Mouse (Mus musculus) heart, embryonic 11.5 days (tissue): ENCODE measurements around the gene Apobr. TPM values are rescaled to one million over a fixed set of nuclear protein-coding genes. Genes with fewer than 3 reads are reported as not detected.

Experiments used
- ATAC-seq: fragments of 200-750 bp; cut with Nextera tagmentation; replicated peaks from 2 replicates; pipeline ENCODE4 v1.8.0; 2017; ENCODE audit warnings: moderate library complexity; ENCODE audit not compliant: insufficient number of reproducible peaks, low FRiP score, low TSS enrichment
- H3K27ac ChIP-seq: fragments of 300-500 bp; sonication (generic); 2 replicates; pipeline ENCODE4 v1.5.1; 2014; ENCODE audit warnings: mild to moderate bottlenecking, low read depth, low read length
- H3K27me3 ChIP-seq: fragments of 300-500 bp; sonication (generic); 2 replicates; pipeline ENCODE4 v1.6.1; 2014; ENCODE audit warnings: mild to moderate bottlenecking, low read length, mixed read lengths; ENCODE audit not compliant: control insufficient read depth, insufficient read depth
- H3K36me3 ChIP-seq: fragments of 300-500 bp; sonication (generic); 2 replicates; pipeline ENCODE4 v1.6.1; 2014; ENCODE audit warnings: mild to moderate bottlenecking, low read length, moderate library complexity, mixed read lengths; ENCODE audit not compliant: control insufficient read depth, insufficient read depth
- H3K4me1 ChIP-seq: fragments of 300-500 bp; sonication (generic); 2 replicates; pipeline ENCODE4 v1.6.1; 2014; ENCODE audit warnings: low read length; ENCODE audit not compliant: control insufficient read depth, insufficient read depth
- H3K4me2 ChIP-seq: fragments of 300-500 bp; sonication (generic); 2 replicates; pipeline ENCODE4 v1.6.1; 2014; ENCODE audit warnings: mild to moderate bottlenecking, moderate library complexity
- H3K4me3 ChIP-seq: fragments of 300-500 bp; sonication (generic); 2 replicates; pipeline ENCODE4 v1.5.1; 2014; ENCODE audit warnings: low read depth, low read length
- H3K9ac ChIP-seq: fragments of 300-500 bp; sonication (generic); 2 replicates; pipeline ENCODE4 v1.6.1; 2014; ENCODE audit warnings: mild to moderate bottlenecking, low read depth, low read length, moderate library complexity
- H3K9me3 ChIP-seq: fragments of 300-500 bp; sonication (generic); replicated peaks from 2 replicates; pipeline ENCODE4 v1.6.1; 2016; ENCODE audit warnings: low read length; ENCODE audit not compliant: control insufficient read depth
- WGBS: fragments of 180-500 bp; shearing (Covaris S2); extraction: QIAGEN DNeasy Blood & Tissue Kit; methylation state at CpG from one replicate; pipeline ENCODE4 v1.1.7; 2014; ENCODE audit not compliant: insufficient replicate concordance; 5-methylcytosine and 5-hydroxymethylcytosine counted together
- polyA plus RNA-seq: library from polyadenylated mRNA; unstranded; fragments of >200 nt; fragmentation: Nextera tagmentation; extraction: Ambion mirVana; gene quantifications from 2 replicates; pipeline ENCODE4 v1.2.1, GENCODE M21; 2014

The Apobr gene
- polyA plus RNA-seq, 1 experiment from 2014 or later = 0.13 TPM

DNA sequence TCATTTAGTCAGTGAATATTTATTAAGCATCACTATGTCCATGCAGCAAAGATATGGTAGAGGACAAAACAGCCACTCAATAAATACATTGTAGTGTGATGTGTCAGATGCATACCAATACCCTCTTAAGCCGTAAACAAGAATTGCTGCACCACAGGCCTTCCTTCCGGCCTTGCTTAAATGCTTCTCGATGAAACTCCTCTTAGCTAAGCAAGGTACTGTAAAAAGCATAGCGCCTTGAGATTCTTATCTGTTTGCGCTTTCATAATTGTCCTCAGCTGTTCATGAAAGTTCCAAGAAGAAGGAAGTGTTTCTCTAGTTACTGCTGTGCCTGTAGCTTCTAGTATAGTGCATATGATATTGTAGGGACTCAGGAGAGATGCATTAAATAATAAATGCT lies 21.9 kb downstream of the Apobr start:
- no peaks in the 10 kb centered on the region for H3K36me3 ChIP-seq
- no peaks in the 10 kb centered on the region for H3K9me3 ChIP-seq
- H3K27ac ChIP-seq = no peak overlapping the region
- no peak overlapping the region for H3K9ac ChIP-seq
- no peaks in the 10 kb centered on the region for H3K4me1 ChIP-seq
- no peak overlapping the region for H3K4me2 ChIP-seq
- H3K4me3 ChIP-seq = no peak overlapping the region
- WGBS = 88% methylated on average over 5 of the region's 5 CpGs
- ATAC-seq = no peak
- H3K27me3 ChIP-seq = no peaks in the 10 kb centered on the region

GRCm38 (mm10) chr7:126607064-126607463 lies 22.3 kb downstream of the Apobr start:
- Histone ChIP-seq H3K9me3 (no peaks in the 10 kb centered on the region), H3K27me3 (no peaks in the 10 kb centered on the region), H3K27ac (no peak overlapping the region), H3K4me3 (no peak overlapping the region), H3K4me1 (no peaks in the 10 kb centered on the region), H3K9ac (no peak overlapping the region), H3K36me3 (no peaks in the 10 kb centered on the region), H3K4me2 (no peak overlapping the region)
- ATAC-seq = no peak
- 76% methylated on average over 3 of the region's 3 CpGs for WGBS

GRCm38 (mm10) chr7:126607796-126608195 lies 23.1 kb downstream of the Apobr start:
- H3K36me3 ChIP-seq = no peaks in the 10 kb centered on the region
- H3K27me3 ChIP-seq = no peaks in the 10 kb centered on the region
- H3K4me1 ChIP-seq = no peaks in the 10 kb centered on the region
- whole genome bisulfite sequencing = 81% methylated on average over 5 of the region's 5 CpGs
- H3K27ac ChIP-seq = no peak overlapping the region
- H3K9me3 ChIP-seq = no peaks in the 10 kb centered on the region
- no peak overlapping the region for H3K4me3 ChIP-seq
- no peak overlapping the region for H3K9ac ChIP-seq
- no peak for ATAC-seq
- no peak overlapping the region for H3K4me2 ChIP-seq

- H3K4me2 ChIP-seq = no peak overlapping the region
- H3K27ac ChIP-seq = no peak overlapping the region
- H3K4me1 ChIP-seq = no peaks in the 10 kb centered on the region
- 66% methylated on average over 3 of the region's 3 CpGs for WGBS
- no peak for ATAC-seq
- no peak overlapping the region for H3K9ac ChIP-seq
- no peak overlapping the region for H3K4me3 ChIP-seq
- no peaks in the 10 kb centered on the region for H3K9me3 ChIP-seq
- H3K27me3 ChIP-seq = no peaks in the 10 kb centered on the region
- H3K36me3 ChIP-seq = no peaks in the 10 kb centered on the region
These were observed 28.0 kb downstream of the Apobr start for GRCm38 (mm10) chr7:126612736-126613135.

GRCm38 (mm10) chr7:126616707-126617106 lies 32.0 kb downstream of the Apobr start:
- no peaks in the 10 kb centered on the region for H3K36me3 ChIP-seq
- ATAC-seq = no peak

DNA sequence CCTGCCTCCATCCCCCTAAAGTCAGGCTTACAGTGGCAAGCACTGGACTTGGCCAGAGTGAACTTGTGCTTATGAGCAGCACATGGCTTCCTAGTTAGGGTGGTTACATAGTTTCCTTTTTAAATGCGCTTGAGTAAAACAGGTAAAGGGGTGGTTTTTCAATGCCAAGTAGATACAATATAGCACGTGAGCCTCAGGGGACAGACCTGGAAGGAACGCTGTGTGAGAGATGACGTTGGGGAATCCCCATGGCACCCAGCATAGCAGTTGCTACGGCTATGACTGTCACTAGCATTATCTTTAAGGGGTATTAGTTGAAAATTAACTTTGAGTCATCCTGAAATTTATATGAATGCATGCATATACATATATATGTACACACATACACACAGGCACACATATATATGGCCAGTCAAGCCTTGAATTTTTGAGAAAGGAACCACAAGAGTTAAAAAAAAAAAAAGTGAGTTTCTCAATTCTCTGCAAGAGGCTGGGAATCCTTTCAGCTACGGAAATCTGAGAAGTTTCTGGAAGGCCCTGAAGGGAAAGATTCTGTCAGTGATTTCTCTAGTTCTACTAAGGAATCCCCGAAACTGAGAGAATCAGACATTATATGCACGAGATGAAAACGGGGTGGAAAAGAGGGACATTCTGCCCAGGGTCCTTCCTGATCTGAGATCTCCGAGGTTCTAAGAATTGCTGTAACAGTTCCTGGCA lies 35.0 kb downstream of the Apobr start:
- Histone ChIP-seq H3K4me2 (no peak overlapping the region), H3K27me3 (no peaks in the 10 kb centered on the region), H3K4me1 (no peaks in the 10 kb centered on the region), H3K9ac (no peak overlapping the region), H3K9me3 (no peaks in the 10 kb centered on the region), H3K4me3 (no peak overlapping the region), H3K36me3 (no peaks in the 10 kb centered on the region), H3K27ac (no peak overlapping the region)
- no peak for ATAC-seq
- WGBS = 74% methylated on average over 10 of the region's 10 CpGs

More at GRCm38 (mm10) chr7:126616707-126617106, 32.0 kb downstream of the Apobr start:
- Histone ChIP-seq H3K4me1 (no peaks in the 10 kb centered on the region), H3K27ac (no peak overlapping the region), H3K9me3 (no peaks in the 10 kb centered on the region), H3K4me3 (no peak overlapping the region), H3K27me3 (no peaks in the 10 kb centered on the region), H3K9ac (no peak overlapping the region), H3K4me2 (no peak overlapping the region)
- WGBS = 72% methylated on average over 3 of the region's 3 CpGs

DNA sequence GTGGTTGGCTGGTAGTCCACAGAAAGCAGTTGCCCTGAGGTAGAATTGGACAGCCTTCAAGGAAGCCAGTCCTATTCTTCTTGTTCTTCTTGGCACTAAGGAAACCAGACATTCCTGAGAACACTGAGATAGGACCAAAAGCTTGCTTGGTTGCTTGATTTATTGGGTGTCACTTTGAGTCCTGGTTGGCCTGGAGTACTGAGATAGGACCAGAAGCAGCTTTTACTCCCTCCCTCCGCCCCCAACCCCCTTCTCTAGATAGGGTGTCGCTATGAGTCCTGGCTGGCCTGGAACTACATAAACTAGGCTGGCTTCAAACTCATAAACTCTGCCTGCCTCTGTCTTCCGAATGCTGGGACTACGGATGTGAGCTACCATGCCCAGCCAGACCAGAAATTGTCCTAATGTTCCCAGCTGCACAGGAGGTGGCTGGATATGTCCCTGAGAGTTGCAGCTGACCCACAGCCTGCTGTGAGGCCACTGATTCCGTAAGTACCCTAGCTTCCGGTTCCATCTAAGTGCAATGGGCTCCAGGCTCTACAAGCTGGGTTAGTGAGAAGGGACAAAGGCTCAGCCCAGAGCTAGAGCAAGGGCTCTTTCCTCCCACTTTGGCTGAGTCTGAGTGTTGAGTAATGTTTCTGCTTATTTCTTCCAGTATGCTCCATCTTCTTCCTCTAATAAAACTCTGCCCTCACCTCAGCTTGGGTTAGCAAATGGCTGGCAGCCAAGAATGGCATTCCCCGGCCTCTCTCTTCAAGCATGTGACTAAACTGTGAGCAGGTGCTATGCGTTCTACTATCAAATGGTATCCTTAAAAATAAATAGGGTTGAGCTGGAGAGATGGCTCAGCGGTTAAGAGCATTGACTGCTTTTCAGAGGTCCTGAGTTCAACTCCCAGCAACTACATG lies 37.0 kb downstream of the Apobr start:
- Histone ChIP-seq H3K4me1 (peaks cover 3% of the 10 kb centered on the region), H3K27ac (no peak overlapping the region), H3K36me3 (no peaks in the 10 kb centered on the region), H3K4me2 (no peak overlapping the region), H3K4me3 (no peak overlapping the region), H3K9me3 (no peaks in the 10 kb centered on the region), H3K27me3 (no peaks in the 10 kb centered on the region), H3K9ac (no peak overlapping the region)
- ATAC-seq = no peak
- 68% methylated on average over 9 of the region's 9 CpGs for WGBS

DNA sequence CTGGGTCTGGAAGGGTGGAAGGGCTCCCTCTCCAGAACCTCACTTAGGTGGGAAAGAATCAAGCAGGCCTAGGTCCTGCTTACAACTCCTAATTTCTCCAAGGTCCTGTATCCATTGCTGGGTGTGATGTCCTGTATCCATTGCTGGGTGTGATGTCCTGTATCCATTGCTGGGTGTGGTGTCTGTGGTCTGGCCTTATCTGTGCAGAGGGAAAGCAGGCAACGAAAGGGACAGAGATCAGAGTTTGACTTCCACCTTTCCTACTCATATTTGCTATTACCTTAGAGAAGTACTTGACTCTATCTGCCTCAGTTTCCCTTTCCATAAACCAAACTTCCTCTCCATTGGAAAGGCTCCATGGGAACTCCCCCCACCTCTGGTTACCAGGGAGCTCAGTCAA lies 38.6 kb downstream of the Apobr start:
- H3K9me3 ChIP-seq = no peaks in the 10 kb centered on the region
- no peak overlapping the region for H3K4me3 ChIP-seq
- ATAC-seq = no peak
- H3K36me3 ChIP-seq = no peaks in the 10 kb centered on the region
- 59% methylated on average over 1 of the region's 1 CpGs for WGBS
- no peak overlapping the region for H3K9ac ChIP-seq
- H3K4me1 ChIP-seq = peaks cover 3% of the 10 kb centered on the region
- H3K27ac ChIP-seq = no peak overlapping the region
- no peaks in the 10 kb centered on the region for H3K27me3 ChIP-seq
- H3K4me2 ChIP-seq = no peak overlapping the region
